Mouse (Mus musculus) neural tube, embryonic 13.5 days (tissue): ENCODE data around the gene Tmem54. TPM values are rescaled to one million over a fixed set of nuclear protein-coding genes. Genes with fewer than 3 reads are reported as not detected.

Experiments used
- ATAC-seq: fragments of 200-750 bp; cut with Nextera tagmentation; 2 replicates; pipeline ENCODE4 v1.8.0; 2017; ENCODE audit warnings: low read depth, mild to moderate bottlenecking, moderate TSS enrichment, moderate library complexity
- H3K27ac ChIP-seq: fragments of 300-500 bp; sonication (generic); replicated peaks from 2 replicates; pipeline ENCODE4 v1.5.1; 2015; ENCODE audit warnings: moderate library complexity, mild to moderate bottlenecking, inconsistent platforms
- H3K27me3 ChIP-seq: fragments of 300-500 bp; sonication (generic); 2 replicates; pipeline ENCODE4 v1.6.1; 2015; ENCODE audit warnings: mild to moderate bottlenecking, inconsistent platforms
- H3K36me3 ChIP-seq: fragments of 300-500 bp; sonication (generic); 2 replicates; pipeline ENCODE4 v1.6.1; 2015; ENCODE audit warnings: mild to moderate bottlenecking, inconsistent platforms
- H3K4me1 ChIP-seq: fragments of 300-500 bp; sonication (generic); replicated peaks from 2 replicates; pipeline ENCODE4 v1.6.1; 2015; ENCODE audit warnings: inconsistent platforms
- H3K4me2 ChIP-seq: fragments of 300-500 bp; sonication (generic); 2 replicates; pipeline ENCODE4 v1.6.1; 2015; ENCODE audit warnings: inconsistent platforms, mild to moderate bottlenecking, moderate library complexity
- H3K4me3 ChIP-seq: fragments of 300-500 bp; sonication (generic); 2 replicates; pipeline ENCODE4 v1.5.1; 2015; ENCODE audit warnings: mild to moderate bottlenecking, inconsistent platforms
- H3K9ac ChIP-seq: fragments of 300-500 bp; sonication (generic); 2 replicates; pipeline ENCODE4 v1.6.1; 2015; ENCODE audit warnings: moderate library complexity, mild to moderate bottlenecking, inconsistent platforms
- H3K9me3 ChIP-seq: fragments of 300-500 bp; sonication (generic); 2 replicates; pipeline ENCODE4 v1.6.1; 2016; ENCODE audit warnings: inconsistent platforms
- WGBS: fragments of 180-500 bp; shearing (Covaris S2); methylation state at CpG from one replicate; pipeline ENCODE4 v1.1.7; 2015; 5-methylcytosine and 5-hydroxymethylcytosine counted together
- polyA plus RNA-seq: library from polyadenylated mRNA; unstranded; fragments of >200 nt; fragmentation: Nextera tagmentation; extraction: Ambion mirVana; gene quantifications from 2 replicates; pipeline ENCODE4 v1.2.1, GENCODE M21; 2015

Tmem54 gene
- polyA plus RNA-seq, 1 experiment from 2014 or later, result not detected

DNA sequence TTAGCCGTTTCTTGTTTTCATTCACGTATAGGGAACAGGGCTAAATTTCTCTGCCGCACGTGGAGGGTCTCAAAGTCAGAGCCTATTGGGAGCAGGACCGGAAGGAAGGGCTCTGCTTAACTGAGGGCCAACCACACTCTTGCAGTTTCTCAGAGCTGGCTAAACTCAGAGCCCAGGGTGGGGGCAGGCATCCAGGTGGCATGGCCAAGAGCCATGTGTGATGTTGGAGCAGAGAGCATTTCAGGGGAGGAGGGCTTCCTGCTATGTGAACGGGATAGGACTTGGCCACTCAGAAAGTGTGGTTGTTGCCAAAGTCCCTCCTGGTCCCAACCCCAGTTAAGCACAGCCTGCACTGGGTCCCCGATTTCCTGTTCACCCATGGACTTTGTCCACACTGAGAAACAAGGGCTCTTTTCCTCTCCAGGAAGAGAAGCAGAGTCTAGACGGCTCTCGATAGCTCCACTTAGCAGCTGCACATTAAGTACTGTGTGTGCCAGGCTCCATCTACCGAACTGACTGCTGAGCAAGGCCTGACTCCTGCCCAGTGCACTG lies 2.1 kb downstream of the Tmem54 start:
- Histone ChIP-seq H3K9ac (no peak overlapping the region), H3K4me2 (no peak overlapping the region), H3K4me3 (no peak overlapping the region), H3K36me3 (no peaks in the 10 kb centered on the region), H3K9me3 (no peaks in the 10 kb centered on the region), H3K4me1 (peaks cover 13% of the 10 kb centered on the region), H3K27ac (no peak overlapping the region), H3K27me3 (peaks cover 53% of the 10 kb centered on the region)
- WGBS, result 76% methylated on average over 10 of the region's 10 CpGs
- ATAC-seq, result no peak

DNA sequence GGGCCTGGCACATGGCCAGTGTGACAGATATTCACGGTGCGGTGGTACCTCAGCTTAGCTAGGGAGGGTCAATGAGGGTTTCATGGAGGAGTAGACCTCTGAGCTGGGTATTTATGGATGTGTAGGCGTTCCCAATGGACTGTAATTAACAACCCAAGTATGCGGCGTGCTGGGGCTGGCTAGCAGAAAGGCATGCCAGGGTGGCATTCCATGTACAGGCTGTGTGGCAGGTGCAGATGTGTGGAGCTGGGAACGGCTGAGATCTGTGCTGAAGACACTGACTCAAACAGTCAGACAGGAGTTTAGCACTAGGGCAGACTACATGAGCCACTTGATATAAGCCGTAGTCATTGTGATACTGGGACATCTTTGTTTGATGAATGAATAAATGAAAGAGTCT lies 3.3 kb downstream of the Tmem54 start:
- Histone ChIP-seq H3K4me3 (no peak overlapping the region), H3K4me1 (peaks cover 25% of the 10 kb centered on the region), H3K4me2 (no peak overlapping the region), H3K27ac (no peak overlapping the region), H3K36me3 (no peaks in the 10 kb centered on the region), H3K9me3 (no peaks in the 10 kb centered on the region), H3K27me3 (peaks cover 44% of the 10 kb centered on the region), H3K9ac (no peak overlapping the region)
- no peak for ATAC-seq
- 67% methylated on average over 7 of the region's 7 CpGs for WGBS

DNA sequence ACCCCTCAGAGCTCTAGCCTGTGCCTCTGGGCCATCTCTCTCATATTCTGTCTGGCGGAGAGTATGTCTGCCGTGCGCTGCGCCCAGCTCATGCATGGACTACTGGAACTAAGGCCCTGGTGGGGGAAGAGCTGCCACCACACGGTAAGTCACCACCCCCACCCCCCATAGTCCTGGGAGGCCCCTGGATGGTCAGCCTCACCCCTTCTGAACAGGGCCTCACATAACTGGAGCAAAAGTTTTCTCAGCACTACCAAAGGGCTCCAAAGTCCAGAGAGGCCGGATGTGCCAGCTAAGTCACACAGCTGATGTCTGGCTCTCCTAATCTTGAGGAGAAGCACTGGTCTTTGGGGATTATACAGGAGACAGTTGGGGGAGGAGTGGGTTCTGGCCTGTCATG lies 5.5 kb downstream of the Tmem54 start:
- no peak overlapping the region for H3K27ac ChIP-seq
- H3K27me3 ChIP-seq, result peaks cover 22% of the 10 kb centered on the region
- H3K4me1 ChIP-seq, result peaks cover 37% of the 10 kb centered on the region
- ATAC-seq, result no peak
- WGBS, result 92% methylated on average over 6 of the region's 6 CpGs
- H3K36me3 ChIP-seq, result no peaks in the 10 kb centered on the region
- H3K9me3 ChIP-seq, result no peaks in the 10 kb centered on the region
- no peak overlapping the region for H3K4me2 ChIP-seq
- H3K4me3 ChIP-seq, result no peak overlapping the region
- no peak overlapping the region for H3K9ac ChIP-seq

DNA sequence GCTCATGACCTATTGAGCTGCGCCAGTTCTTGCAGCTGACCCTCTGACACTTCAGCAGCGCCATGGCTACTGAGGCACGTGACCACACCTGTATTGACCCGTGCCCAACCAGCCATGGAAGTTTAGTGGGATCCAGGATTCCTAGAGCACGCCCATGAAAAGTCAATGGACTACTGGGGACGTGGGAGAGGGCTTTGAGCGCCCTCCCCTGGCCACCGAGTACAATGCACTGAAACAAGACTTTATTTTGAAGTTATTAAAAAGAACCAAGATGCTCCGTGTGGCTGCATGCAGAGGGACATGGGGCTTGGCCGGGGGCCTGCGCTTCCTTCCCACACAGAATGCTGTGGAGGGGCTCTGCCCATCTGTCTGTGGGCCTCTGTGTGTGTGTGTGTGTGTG lies 6.0 kb downstream of the Tmem54 start:
- Histone ChIP-seq H3K36me3 (no peaks in the 10 kb centered on the region), H3K4me2 (no peak overlapping the region), H3K27me3 (peaks cover 17% of the 10 kb centered on the region), H3K9ac (no peak overlapping the region), H3K4me1 (peaks cover 40% of the 10 kb centered on the region), H3K9me3 (no peaks in the 10 kb centered on the region), H3K27ac (no peak overlapping the region), H3K4me3 (no peak overlapping the region)
- 66% methylated on average over 11 of the region's 11 CpGs for WGBS
- no peak for ATAC-seq

DNA sequence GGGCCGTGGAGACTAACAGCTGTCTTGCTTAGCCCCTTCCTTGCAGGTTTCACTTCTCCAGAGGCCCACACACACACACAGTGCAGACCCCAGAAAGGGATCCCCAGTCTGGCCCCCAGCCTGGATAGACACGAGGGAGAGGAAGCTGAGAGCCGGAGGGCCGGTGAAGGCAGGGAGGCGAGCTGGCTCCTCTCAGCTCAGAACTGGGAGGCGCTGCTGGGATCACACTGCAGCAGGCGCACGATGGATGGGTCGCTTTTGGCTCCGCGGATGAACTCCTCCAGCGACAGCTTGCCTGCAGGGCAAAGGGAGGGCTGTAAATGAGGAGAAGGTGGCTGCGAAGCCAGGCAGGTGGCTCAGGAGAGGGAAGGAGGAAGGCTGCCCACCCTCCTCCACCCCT lies 6.9 kb downstream of the Tmem54 start:
- Histone ChIP-seq H3K36me3 (no peaks in the 10 kb centered on the region), H3K27ac (0 out of 2 replicates have a peak overlapping the region, but pooled peaks have one; percentile 42), H3K9ac (0 out of 2 replicates have a peak overlapping the region, but pooled peaks have one; percentile 22), H3K4me1 (peaks cover 40% of the 10 kb centered on the region), H3K4me3 (no peak overlapping the region), H3K9me3 (no peaks in the 10 kb centered on the region), H3K4me2 (0 out of 2 replicates have a peak overlapping the region, but pooled peaks have one; percentile 7), H3K27me3 (peaks cover 15% of the 10 kb centered on the region)
- WGBS, result 47% methylated on average over 13 of the region's 13 CpGs
- 0 out of 2 replicates have a peak, but pooled peaks have one; percentile 17 for ATAC-seq

DNA sequence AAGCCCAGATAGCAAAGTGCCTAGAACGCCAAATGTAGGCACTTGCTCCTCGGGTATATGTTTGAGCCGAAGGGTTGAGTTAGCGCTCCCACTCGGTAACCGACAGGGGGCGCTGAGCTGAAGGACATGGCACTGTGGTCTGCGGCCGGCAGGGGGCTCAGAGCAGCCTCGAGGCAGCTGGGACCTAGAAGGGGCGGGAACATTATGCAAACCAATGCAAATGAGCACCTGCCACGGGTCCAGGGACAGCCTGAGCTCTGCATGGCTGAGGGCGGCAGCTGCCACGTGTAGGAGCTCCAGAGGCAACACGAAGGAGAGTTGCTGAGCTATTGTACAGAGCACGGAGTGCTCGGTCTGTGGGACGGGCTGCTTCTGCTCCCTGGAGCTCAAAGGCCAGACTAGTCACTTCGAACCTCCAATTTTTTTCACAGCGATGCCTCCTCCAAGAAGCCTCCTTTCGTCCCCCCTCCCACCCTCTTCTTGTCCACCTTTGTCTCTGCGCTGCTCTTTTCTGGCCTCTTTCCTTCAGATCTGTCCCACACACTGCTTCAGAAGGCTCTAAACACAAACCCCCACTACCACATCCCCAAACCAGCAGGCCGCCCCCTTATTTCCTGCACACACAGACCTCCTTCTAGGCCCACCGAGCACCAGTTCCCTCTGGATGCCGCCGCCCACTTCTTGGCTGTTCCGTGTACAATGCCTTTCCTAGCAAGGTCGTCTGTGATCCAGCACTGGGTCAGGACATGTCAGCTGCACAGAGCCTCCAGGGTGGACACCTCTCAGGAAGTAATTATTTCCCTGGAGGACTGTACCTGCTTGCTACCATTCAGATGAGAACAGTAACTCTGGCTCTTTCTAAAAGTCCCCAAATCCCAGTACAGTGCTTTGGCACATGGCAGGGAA lies 8.0 kb downstream of the Tmem54 start:
- H3K27me3 ChIP-seq, result peaks cover 13% of the 10 kb centered on the region
- peak; percentile 88 for ATAC-seq
- H3K9me3 ChIP-seq, result no peaks in the 10 kb centered on the region
- no peak overlapping the region for H3K4me3 ChIP-seq
- H3K4me1 ChIP-seq, result peaks cover 40% of the 10 kb centered on the region
- no peaks in the 10 kb centered on the region for H3K36me3 ChIP-seq
- H3K9ac ChIP-seq, result no peak overlapping the region
- H3K4me2 ChIP-seq, result no peak overlapping the region
- 31% methylated on average over 28 of the region's 28 CpGs for WGBS
- H3K27ac ChIP-seq, result no peak overlapping the region

DNA sequence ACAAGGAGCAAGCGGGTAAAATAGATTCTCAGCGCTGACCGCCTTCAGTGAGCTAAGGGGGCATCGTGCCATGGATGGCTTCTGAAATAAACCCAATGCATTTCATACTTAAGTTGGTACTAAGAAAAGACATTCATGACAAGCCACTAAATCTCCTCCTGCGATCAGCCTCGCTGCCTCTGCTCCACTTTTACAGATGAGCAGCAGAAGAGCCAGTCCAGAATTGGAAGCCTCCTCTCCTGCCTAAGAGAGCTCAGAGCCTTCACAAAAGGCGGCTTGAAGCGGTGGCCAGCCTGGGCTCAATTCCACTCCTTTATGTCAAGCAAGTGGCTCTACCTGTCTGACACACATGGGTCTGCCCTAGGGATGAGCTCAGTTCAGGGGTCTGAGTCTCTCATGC lies 11.4 kb downstream of the Tmem54 start:
- H3K36me3 ChIP-seq, result no peaks in the 10 kb centered on the region
- H3K9me3 ChIP-seq, result no peaks in the 10 kb centered on the region
- no peak overlapping the region for H3K4me3 ChIP-seq
- H3K27me3 ChIP-seq, result peaks cover 46% of the 10 kb centered on the region
- H3K27ac ChIP-seq, result no peak overlapping the region
- ATAC-seq, result no peak
- no peak overlapping the region for H3K4me2 ChIP-seq
- WGBS, result 91% methylated on average over 8 of the region's 8 CpGs
- peaks cover 60% of the 10 kb centered on the region for H3K4me1 ChIP-seq
- no peak overlapping the region for H3K9ac ChIP-seq

DNA sequence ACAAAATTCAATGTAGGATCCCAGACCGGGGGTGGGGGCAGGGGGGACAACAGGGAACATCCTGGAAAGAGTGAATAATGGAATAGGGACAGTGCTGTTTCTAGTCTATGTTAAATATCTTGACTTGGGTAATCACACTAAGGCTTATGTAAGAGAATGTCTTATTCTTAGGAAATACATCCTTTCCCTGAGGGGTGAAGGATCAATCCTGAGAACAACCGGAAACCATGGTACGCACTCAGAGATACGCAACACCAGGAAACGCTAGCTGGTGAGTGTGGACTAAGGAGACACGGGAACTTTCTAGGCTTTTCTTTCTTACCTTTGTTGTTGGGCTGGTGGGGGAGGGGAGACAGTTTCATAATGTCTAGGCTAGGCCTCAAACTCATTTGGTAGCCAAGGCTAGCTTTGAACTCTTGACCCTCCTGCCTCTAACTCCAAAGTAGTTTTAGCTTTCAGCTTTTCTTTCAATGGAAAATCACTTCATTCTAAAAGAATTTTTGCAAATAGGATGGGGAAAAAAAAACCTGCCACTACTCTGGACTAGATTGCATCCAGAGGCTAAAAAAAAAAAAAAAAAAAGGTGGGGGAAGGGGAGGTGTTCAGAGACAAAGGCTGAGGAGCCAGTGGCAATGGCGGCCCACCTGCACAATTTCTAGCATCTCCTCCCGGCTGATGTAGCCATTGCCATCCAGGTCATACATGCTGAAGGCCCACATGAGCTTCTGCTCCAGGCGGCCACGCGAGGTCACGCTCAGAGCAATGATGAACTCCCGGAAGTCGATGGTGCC lies 12.6 kb downstream of the Tmem54 start:
- no peak overlapping the region for H3K27ac ChIP-seq
- peaks cover 57% of the 10 kb centered on the region for H3K4me1 ChIP-seq
- peaks cover 54% of the 10 kb centered on the region for H3K27me3 ChIP-seq
- H3K9me3 ChIP-seq, result no peaks in the 10 kb centered on the region
- H3K4me3 ChIP-seq, result no peak overlapping the region
- H3K9ac ChIP-seq, result no peak overlapping the region
- ATAC-seq, result no peak
- no peak overlapping the region for H3K4me2 ChIP-seq
- 86% methylated on average over 14 of the region's 14 CpGs for WGBS
- H3K36me3 ChIP-seq, result no peaks in the 10 kb centered on the region

DNA sequence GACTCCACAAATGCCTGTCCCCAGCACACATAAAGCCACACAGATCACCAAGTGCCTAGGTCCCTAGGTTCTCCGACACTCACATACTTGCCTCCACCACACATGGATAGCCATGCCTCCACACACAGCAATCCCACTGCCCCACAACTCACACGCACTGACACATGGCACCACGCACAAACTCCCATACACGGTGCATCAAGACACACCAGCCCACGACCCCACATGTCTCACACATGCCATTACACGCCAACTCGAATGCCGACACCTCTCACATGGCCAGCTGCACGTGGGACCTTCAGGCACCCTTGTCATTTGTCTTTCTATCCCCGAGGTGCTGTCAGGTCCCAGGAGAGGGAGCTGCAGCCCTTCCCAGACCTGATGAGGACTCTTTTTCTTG lies 14.4 kb downstream of the Tmem54 start:
- peaks cover 63% of the 10 kb centered on the region for H3K27me3 ChIP-seq
- H3K9me3 ChIP-seq, result no peaks in the 10 kb centered on the region
- no peak for ATAC-seq
- H3K4me3 ChIP-seq, result peak overlapping the region; percentile 53; the same call in 1 of the 2 replicates
- 71% methylated on average over 10 of the region's 10 CpGs for WGBS
- peak overlapping the region; percentile 89 for H3K4me2 ChIP-seq
- no peaks in the 10 kb centered on the region for H3K36me3 ChIP-seq
- H3K27ac ChIP-seq, result no peak overlapping the region
- H3K4me1 ChIP-seq, result peaks cover 48% of the 10 kb centered on the region
- H3K9ac ChIP-seq, result no peak overlapping the region

DNA sequence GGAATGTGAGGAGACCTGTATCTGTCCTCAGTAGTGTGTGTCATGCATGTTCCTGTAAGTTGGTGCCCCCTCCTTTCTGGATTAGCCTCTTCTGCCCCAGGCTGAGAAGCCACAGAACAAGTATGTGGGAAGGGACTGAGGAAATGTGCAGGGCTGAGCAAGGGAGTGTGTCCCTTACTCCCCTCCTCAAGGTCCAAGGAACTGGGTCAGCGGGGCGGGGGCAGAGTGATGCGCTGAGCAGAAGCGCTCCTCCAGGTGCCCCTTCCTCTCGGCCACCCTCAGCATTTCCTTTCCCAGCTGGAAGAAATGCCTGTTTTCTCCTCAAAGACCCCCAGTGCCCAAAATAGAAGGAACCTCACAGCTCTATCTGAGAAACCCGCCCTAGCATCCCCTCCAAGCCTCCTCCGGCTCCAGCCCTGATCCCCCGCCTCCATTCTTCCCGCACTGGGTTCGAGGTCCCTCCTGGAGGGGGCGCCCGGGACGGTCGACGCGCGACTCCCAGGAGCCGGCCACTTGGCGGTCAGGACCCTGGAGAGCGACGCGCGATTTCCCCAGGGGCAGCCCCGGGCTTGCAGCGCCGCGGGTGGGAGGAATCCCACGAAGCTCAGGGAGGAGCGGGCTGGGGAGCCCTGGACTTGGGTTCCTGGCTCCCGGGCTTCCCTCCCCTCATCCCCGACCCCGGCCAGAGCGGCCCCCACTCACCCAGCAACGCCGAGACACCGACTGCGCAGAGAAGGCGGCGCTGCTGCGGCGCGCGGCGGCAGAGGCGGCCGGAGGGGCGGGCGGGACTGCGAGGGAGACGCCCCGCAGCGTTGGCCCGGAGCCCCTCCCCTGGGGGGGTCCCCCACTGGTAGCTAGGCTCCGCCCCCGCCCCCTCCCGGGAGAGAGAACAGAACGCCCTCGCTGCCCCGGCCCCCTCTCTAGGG lies 15.4 kb downstream of the Tmem54 start:
- Histone ChIP-seq H3K4me1 (peaks cover 48% of the 10 kb centered on the region), H3K27ac (peak overlapping the region; percentile 43), H3K27me3 (peaks cover 63% of the 10 kb centered on the region), H3K36me3 (no peaks in the 10 kb centered on the region), H3K9ac (peak overlapping the region; percentile 76), H3K4me3 (peak overlapping the region; percentile 53), H3K9me3 (no peaks in the 10 kb centered on the region), H3K4me2 (peak overlapping the region; percentile 89)
- ATAC-seq, result peak; percentile 40; the same call in 1 of the 2 replicates
- WGBS, result under 1% methylated on average over 54 of the region's 59 CpGs

DNA sequence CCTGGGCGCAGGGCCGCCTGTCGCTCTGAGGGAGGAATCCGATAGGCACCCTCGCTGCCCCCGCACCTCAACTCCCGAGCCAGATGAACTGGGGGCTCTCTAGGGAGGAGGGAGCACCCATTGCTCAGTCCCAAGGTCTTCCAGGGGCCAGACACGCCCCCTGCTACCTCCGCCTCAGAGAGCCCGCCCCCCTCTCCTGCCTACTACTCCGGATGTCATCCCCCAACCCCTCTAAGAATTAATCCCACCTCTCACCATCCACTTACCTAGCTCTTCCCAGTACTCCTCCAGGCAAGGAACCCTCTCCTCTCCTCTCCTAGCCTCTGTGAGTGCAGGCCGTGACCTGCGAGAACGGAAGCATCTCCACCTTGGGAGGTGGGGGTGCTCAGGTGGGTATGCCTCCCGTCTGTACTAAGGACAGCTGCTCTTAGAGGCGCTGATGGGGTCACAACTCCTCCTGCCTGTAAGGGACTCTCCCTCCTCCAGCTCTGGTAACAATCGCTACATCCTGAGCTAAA lies 16.3 kb downstream of the Tmem54 start, which contains the start of gene Hpca:
Hpca (minus strand) TSS at position 468 of the 518 bp plus-strand sequence.
- no peaks in the 10 kb centered on the region for H3K36me3 ChIP-seq
- H3K4me2 ChIP-seq, result peak within 1 kb of the TSS; percentile 89
- ATAC-seq, result peak; percentile 19; the same call in 1 of the 2 replicates
- H3K4me3 ChIP-seq, result peak within 1 kb of the TSS; percentile 53
- peaks cover 65% of the 10 kb centered on the region for H3K27me3 ChIP-seq
- peak within 1 kb of the TSS; percentile 43 for H3K27ac ChIP-seq
- WGBS, result 2% methylated on average over 16 of the region's 17 CpGs
- peak within 1 kb of the TSS; percentile 76 for H3K9ac ChIP-seq
- no peaks in the 10 kb centered on the region for H3K9me3 ChIP-seq
- peaks cover 51% of the 10 kb centered on the region for H3K4me1 ChIP-seq
